Mouse (Mus musculus): ENCODE results near the gene Rpusd2.
"Not testable (repeated sequence)": the region's sequence is repeated elsewhere in the genome, so short reads cannot be mapped to it uniquely, and the experiment has no call there.

Rpusd2 gene

GRCm38 (mm10) chr2:119034656-119035396, at the start of gene Rpusd2:
Gene Rpusd2, plus strand, starts transcription at chr2:119034790.
- peak; percentile 77 to 91 for DNase-seq (ENCODE audit: low spot score in 2 of 2)

GRCm38 (mm10) chr2:118995490-118995889, 39.1 kb upstream of the Rpusd2 start:
- DNase-seq (ENCODE audit: low spot score in 2 of 2) = no peak

- no peak for DNase-seq (ENCODE audit: low spot score in 2 of 2)
Measured at GRCm38 (mm10) chr2:118995919-118996797, 38.4 kb upstream of the Rpusd2 start.

GRCm38 (mm10) chr2:118996798-118997105, 37.8 kb upstream of the Rpusd2 start:
- no peak for DNase-seq (ENCODE audit: low spot score in 2 of 2)

DNA sequence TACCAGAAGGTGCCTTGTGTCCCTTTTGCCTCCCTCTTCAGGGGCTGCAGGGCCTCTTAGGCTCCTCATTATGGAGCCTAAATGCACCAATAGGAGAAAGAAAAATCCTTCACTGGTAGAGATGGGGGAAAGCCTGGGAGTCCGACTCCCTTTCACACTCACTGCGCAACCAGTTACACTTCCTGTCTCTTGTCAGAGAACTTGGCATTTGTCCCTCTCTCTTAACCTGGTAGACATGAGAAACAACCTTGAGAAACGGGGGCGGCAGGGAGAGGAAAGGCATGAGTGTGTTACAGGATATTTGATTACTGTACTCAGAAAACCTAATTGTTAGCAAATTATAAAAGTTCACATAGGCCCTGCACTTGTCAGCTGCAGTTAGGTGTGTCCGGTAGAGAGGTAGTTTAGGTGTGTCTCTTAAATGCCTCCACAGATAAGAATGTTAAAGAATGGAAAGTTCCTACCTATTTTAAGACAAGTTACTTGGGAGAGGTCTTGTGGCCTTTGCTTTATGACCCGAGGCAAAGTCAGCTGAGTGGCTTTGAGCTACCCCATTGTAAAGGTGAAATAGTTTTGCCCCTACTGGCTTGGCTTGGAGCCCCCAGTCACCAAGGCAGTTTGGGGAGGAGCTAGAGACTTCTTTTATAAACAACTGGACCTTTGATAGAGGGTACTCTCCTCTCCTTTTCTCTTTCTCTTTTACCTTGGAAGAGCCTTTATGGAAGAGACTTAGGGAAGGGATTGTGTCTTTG, 36.3 kb upstream of the Rpusd2 start:
- DNase-seq (ENCODE audit: low spot score in 2 of 2) = no peak

DNA sequence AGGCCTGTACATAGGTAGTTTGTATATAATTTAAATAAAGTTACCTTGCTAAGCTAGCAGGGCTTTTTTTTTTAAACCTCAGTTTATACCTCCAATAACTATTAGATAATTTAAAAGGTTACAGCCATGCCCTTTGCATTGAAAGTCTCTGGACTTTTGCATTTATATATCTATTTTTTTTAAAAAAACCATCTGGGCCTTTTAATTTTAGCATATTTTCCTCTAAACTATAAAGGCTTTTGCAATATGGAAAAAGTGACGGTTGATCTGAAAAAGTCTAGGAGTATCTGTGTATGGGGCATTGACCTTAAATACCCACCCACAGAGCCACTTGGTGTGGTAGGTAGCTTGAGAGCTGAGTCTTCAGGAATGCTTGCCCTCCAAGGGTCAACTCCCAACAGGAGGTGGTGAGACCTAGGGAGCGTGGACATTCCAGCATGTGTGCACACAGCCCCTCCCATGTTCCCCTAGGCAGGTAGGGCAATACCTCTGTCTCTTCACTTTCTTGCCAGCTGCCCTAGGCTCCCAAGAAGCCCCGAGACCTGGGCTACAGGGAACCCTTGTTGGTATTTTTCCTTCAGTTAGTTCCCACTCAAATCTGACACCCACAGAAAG, 35.5 kb upstream of the Rpusd2 start:
- DNase-seq (ENCODE audit: low spot score in 2 of 2) = no peak

GRCm38 (mm10) chr2:119006886-119007285, 27.7 kb upstream of the Rpusd2 start:
- no peak for DNase-seq (ENCODE audit: low spot score in 2 of 2)

- no peak for DNase-seq (ENCODE audit: low spot score in 2 of 2)
Measured at GRCm38 (mm10) chr2:119009376-119009775, 25.2 kb upstream of the Rpusd2 start.

DNA sequence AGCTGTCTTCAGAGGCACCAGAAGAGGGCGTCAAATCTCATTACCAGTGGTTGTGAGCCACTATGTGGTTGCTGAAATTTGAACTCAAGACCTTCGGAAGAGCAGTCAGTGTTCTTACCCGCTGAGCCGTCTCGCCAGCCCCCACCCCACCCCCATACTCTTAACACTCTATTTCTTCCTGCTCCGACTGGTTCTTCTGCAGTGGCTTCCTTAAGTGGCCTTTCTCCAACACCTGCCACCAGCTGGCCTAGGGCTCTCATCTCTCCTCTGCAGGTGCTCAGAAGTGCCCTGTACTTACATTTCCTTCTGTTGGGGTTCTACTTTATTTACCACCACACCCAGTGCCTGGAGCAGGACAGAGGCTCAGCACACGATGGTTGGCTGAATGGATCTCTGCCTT, 19.6 kb upstream of the Rpusd2 start:
- no peak for DNase-seq (ENCODE audit: low spot score in 2 of 2)

DNA sequence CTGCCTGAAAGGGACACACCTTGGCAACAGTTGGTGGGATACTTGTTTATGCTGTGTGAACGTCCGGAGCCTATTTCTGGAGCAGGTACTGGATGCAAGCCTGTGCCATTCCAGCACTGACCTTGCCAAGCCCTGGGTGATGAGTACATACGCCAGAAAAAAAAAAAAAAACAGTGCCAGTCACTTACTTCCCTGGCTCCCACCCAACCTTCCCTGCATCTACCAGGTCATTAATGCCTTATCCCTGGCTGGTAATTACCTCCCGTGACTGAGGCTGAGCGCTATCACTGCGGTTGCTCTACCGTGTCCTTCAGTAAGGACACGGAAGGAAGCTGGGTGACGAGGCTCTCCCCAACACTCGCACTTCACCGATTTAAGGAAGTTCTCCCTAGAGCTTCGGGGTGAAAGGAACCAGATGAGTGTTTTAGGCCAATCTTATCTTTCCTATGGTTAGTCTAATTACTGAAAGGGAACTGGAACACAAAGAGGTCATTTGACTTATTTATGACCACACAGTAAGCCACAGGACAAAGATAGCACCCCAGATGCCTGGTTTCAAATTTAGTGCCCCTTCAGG, 18.9 kb upstream of the Rpusd2 start:
- DNase-seq (ENCODE audit: low spot score in 2 of 2) = no peak

GRCm38 (mm10) chr2:119016312-119016711, 18.3 kb upstream of the Rpusd2 start:
- not testable (repeated sequence) for DNase-seq (ENCODE audit: low spot score in 2 of 2)

- no peak for DNase-seq (ENCODE audit: low spot score in 2 of 2)
Measured at GRCm38 (mm10) chr2:119017647-119018046, 16.9 kb upstream of the Rpusd2 start.

GRCm38 (mm10) chr2:119018391-119019122, 16.0 kb upstream of the Rpusd2 start:
- no peak for DNase-seq (ENCODE audit: low spot score in 2 of 2)

DNA sequence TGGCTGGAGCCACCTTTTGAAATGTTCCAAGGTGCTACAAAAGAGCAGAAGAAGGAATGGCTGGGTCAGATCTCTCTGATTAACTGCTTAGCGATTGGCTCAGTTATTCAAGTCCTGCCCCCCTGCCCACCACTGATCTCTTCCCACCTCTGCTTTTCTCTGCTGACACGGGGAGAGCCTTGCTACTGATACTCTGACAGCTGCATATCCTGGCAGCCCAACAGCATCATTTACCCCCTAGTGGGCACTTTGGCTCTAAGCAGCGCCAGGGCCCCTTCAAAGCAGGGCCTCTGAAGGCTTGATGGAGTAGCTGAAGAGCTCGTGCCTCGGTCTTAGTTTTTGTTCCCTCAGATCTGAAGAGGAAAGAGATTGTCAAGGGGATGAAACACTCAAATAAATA, 15.5 kb upstream of the Rpusd2 start:
- DNase-seq (ENCODE audit: low spot score in 2 of 2) = no peak

DNA sequence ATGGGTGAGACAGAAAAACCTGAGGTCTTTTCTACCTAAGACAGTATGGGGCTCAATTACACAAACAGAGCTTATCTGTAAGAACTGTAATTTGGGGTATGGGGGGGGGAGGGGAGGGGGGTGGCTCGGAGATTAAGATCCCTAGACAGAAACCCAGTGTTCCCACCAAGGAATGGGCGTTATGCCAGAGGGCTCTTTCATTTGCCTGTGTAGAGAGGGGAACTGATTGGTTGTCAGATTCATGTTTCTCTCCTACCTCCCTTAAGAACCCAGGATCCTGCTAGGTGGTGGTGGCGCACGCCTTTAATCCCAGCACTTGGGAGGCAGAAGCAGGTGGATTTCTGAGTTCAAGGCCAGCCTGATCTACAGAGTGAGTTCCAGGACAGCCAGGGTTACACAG, 15.1 kb upstream of the Rpusd2 start:
- no peak for DNase-seq (ENCODE audit: low spot score in 2 of 2)

DNA sequence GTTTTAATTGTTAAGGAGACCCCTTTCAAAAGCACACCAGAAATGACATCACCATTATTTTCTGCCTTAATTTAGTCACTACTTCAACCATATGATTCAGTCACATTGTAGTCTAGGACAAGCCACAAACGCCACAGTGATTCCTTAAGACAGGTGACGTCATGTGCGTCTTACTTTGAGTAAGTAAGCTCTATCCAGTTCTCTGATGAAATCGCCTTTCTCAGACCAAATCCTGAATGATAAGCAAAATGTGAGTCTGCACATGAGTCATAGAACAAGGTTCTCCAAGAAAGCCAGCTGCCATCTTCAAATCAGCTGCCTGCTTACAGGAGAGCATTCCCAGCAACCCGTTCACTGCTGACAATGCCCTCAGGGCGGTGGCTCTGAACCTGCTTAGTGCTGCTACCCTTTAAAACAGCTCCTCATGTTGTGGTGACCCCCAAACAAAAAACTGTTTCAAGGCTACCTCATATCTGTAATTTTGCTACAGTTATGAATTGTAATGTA, 11.4 kb upstream of the Rpusd2 start:
- DNase-seq (ENCODE audit: low spot score in 2 of 2) = no peak

GRCm38 (mm10) chr2:119024536-119025238, 9.9 kb upstream of the Rpusd2 start:
- no peak for DNase-seq (ENCODE audit: low spot score in 2 of 2)

DNA sequence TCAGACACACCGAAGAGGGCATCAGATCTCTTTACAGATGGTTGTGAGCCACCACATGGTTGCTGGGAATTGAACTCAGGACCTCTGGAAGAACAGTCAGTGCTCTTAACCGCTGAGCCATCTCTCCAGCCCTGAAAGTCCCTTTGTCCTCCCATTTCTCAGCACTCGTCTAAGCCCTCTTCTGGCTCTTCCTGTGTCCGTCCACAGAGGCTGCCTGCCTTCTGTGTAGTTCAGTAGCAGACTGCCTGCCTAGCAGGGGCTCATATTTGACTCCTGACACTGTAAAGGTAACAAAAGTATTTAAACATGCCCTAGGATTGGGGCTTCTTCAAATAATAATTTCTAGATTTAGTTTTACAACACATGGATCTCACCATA, 9.4 kb upstream of the Rpusd2 start:
- DNase-seq (ENCODE audit: low spot score in 2 of 2) = no peak

GRCm38 (mm10) chr2:119026951-119027350, 7.6 kb upstream of the Rpusd2 start:
- DNase-seq (ENCODE audit: low spot score in 2 of 2) = no peak

DNA sequence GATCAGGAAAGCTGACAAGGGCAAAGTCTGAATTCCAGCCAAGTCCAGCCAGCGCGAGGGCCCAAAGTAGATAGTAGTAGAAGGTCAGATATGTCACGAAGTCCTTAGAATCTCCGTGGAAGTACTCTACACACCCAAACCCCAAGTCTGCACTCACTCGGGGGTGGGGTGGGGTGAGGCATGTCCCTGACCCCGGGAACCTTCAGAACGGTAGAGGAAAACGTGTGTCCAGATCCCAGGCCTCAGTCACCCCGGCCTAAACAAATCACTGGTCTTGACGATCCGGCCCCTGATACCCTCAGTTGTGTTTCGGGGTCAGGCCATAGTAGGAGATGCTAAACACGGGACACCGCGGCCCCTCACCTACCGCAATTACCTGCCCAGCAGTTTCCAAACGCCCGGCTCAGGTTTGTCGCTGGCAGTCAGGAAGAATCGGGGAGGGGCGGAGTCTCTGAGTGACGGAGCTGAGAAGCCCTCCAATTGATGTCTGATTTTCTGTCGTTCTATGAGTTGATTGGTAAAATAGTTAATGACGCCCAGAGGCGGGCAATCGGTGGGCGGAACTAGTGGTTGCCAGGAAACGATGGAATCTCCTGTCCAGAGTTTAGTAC, 5.5 kb upstream of the Rpusd2 start, which contains the start of gene Ccdc32:
Ccdc32 (minus strand) TSS at position 453 of the 611 bp plus-strand sequence.
- peak; percentile 88 to 92 for DNase-seq (ENCODE audit: low spot score in 2 of 2)
